Mouse (Mus musculus) spleen, adult 2 months (tissue): ENCODE measurements around the gene 2410131K14Rik. TPM values are rescaled to one million over a fixed set of nuclear protein-coding genes. Genes with fewer than 3 reads are reported as not detected.

Experiments used
- DNase-seq, 2 experiments: peaks; one replicate each; pipeline versions ENCODE4 v3.0.0 to v3.0.0-alpha.2; 2012 to 2021; ENCODE audit warnings: low spot score in 2 of 2, low read depth in 1 of 2
- H3K27ac ChIP-seq: fragments of 200-500 bp; 2 replicates; pipeline ENCODE4 v1.5.1; 2012; ENCODE audit warnings: low read length, inconsistent platforms; ENCODE audit not compliant: insufficient read depth
- H3K27me3 ChIP-seq: fragments of 200-500 bp; 2 replicates; pipeline ENCODE4 v1.6.1; 2012; ENCODE audit warnings: mild to moderate bottlenecking, moderate library complexity, low read length, inconsistent platforms; ENCODE audit not compliant: control insufficient read depth, insufficient read depth
- H3K36me3 ChIP-seq: fragments of 200-500 bp; 2 replicates; pipeline ENCODE4 v1.6.1; 2012; ENCODE audit warnings: mild to moderate bottlenecking, low read length, inconsistent platforms; ENCODE audit not compliant: control insufficient read depth, insufficient read depth
- H3K4me1 ChIP-seq: fragments of 200-500 bp; 2 replicates; pipeline ENCODE4 v1.6.1; 2011; ENCODE audit warnings: inconsistent platforms; ENCODE audit not compliant: control insufficient read depth, insufficient read depth, insufficient read length
- H3K4me3 ChIP-seq: fragments of 200-500 bp; 2 replicates; pipeline ENCODE4 v1.5.1; 2011; ENCODE audit warnings: mild to moderate bottlenecking, inconsistent platforms; ENCODE audit not compliant: insufficient read depth, insufficient read length; ENCODE audit errors: extremely low read depth
- CTCF ChIP-seq: fragments of 200-500 bp; IDR thresholded peaks from 2 replicates; pipeline ENCODE4 v1.5.1; 2011; ENCODE audit warnings: mild to moderate bottlenecking, inconsistent platforms; ENCODE audit not compliant: insufficient read depth, insufficient read length, insufficient replicate concordance; ENCODE audit errors: extremely low read depth
- POLR2A ChIP-seq: fragments of 200-500 bp; IDR thresholded peaks from 2 replicates; pipeline ENCODE4 v1.6.1; 2011; ENCODE audit warnings: low read depth, low read length, inconsistent platforms
- WGBS: fragments of 180-500 bp; shearing (Covaris S2); methylation state at CpG from one replicate; pipeline ENCODE4 v1.1.7; 2018; 5-methylcytosine and 5-hydroxymethylcytosine counted together
- polyA plus RNA-seq: library from polyadenylated mRNA; depleted of rRNA; stranded (reverse); fragments of >200 nt; gene quantifications from 2 replicates; pipeline ENCODE4 v1.2.3, GENCODE M21; 2012; rRNA removed

2410131K14Rik gene
- 5.7 and 6.1 TPM in 2 replicates for polyA plus RNA-seq

DNA sequence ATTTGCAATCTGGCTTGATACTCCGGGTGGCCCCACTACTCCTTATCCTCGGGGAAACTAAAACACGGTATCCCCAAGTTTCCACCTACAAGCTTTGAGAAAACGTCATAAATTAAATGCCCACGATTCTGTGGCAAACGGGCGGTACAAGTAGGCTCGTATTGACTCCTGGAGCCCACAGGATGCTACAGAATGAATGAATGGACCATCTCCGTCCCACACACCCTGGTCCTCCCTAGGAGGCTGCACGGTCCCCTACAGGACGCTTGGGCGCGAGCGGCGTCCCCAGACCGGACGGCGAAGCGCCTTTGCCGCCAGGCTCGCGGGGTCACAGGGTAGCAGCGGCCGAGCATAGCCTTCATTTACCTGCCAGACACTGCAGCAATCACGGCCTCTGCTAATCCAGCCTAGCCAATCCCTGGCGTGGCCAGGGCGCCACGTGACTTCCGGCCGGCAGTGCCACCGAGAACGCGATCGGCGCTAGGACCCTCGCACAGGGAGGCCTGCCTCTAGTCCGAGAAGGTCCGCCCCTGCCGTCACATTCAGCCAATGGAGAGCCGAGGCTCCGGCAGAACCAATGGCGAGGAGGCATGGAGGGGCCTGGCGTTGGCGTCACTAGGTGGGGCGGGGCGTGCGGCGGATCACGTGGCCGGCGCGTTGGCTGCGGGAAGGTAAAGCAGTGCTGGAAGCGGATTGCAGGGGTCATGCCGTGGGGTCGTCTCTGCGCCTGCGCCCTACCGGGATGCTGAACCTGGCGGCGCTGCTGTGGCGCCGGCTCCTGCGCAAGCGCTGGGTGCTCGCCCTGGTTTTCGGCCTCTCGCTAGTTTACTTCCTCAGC, at the start of gene 2410131K14Rik, which contains the start of gene Rnft2:
Gene 2410131K14Rik, plus strand, starts transcription at position 622 of the 838 bp plus-strand sequence.
Gene Rnft2, minus strand, starts transcription at position 511 of the 838 bp plus-strand sequence.
- DNase-seq, result peak; percentile 97 to 100
- under 1% methylated on average over 68 of the region's 68 CpGs for WGBS

GRCm38 (mm10) chr5:118197421-118197820, 47.6 kb upstream of the 2410131K14Rik start:
- Histone ChIP-seq H3K27ac (no peak overlapping the region), H3K27me3 (no peaks in the 10 kb centered on the region), H3K36me3 (no peaks in the 10 kb centered on the region), H3K4me1 (no peaks in the 10 kb centered on the region), H3K4me3 (no peak overlapping the region)
- no peak for DNase-seq
- 80% methylated on average over 13 of the region's 13 CpGs for WGBS
- TF ChIP-seq CTCF (no peak), POLR2A (no peak)

More for the DNA sequence above, at the start of gene 2410131K14Rik, which contains the start of gene Rnft2:
- peak within 1 kb of the TSS; percentile 71 for H3K4me3 ChIP-seq
- no peaks in the 10 kb centered on the region for H3K36me3 ChIP-seq
- peak; percentile 44; the same call in 1 of the 2 replicates for TF ChIP-seq POLR2A
- no peak for TF ChIP-seq CTCF
- no peaks in the 10 kb centered on the region for H3K27me3 ChIP-seq
- H3K27ac ChIP-seq, result peak within 1 kb of the TSS; percentile 16; the same call in 1 of the 2 replicates
- H3K4me1 ChIP-seq, result peaks cover 6% of the 10 kb centered on the region; the same call in 1 of the 2 replicates

GRCm38 (mm10) chr5:118199670-118200069, 45.4 kb upstream of the 2410131K14Rik start:
- no peak for DNase-seq
- WGBS, result 68% methylated on average over 5 of the region's 5 CpGs
- TF ChIP-seq CTCF, result no peak
- TF ChIP-seq POLR2A, result no peak
- H3K27me3 ChIP-seq, result no peaks in the 10 kb centered on the region
- no peaks in the 10 kb centered on the region for H3K36me3 ChIP-seq
- H3K4me1 ChIP-seq, result no peaks in the 10 kb centered on the region
- no peak overlapping the region for H3K27ac ChIP-seq
- no peak overlapping the region for H3K4me3 ChIP-seq

DNA sequence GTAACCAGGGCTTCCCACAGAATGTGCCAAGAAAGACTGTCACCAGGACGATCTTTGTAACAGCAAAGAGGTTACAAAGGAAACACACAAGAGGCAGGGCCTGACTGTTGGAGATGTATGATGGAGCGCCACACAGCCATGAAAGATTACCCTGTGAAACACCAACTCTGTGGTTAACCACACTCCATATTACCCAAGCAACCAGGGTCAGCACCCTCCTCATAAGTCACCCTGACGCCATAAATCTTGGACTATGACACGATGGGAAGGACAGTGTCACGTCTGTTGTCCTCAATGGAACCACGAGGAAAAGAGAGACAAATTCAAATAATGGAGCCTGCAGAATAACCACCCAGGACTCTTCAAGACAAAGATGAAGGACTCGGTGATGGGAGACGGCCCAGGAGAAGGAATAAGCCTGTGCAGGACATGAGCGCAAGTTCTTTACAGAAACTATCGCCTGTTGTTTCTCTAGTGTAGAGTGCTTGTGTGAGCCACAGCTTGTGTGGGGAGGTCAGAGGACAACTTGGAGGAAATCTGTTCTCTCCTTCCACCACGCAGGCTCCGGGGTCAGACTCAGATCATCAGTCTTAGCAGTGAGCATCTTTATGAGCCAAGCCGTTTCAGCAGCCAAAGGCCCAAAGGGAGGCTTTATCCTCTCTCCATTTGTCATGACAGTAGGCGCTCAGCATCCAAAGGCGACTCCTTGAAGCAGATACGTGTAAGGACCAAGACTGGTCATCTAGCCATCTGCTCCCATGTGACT, 40.2 kb upstream of the 2410131K14Rik start:
- no peak overlapping the region for H3K4me3 ChIP-seq
- no peaks in the 10 kb centered on the region for H3K27me3 ChIP-seq
- TF ChIP-seq POLR2A (no peak), CTCF (no peak)
- no peaks in the 10 kb centered on the region for H3K36me3 ChIP-seq
- no peak overlapping the region for H3K27ac ChIP-seq
- no peak for DNase-seq
- 43% methylated on average over 16 of the region's 16 CpGs for WGBS
- no peaks in the 10 kb centered on the region for H3K4me1 ChIP-seq

- Histone ChIP-seq H3K27me3 (no peaks in the 10 kb centered on the region), H3K27ac (no peak overlapping the region), H3K4me3 (no peak overlapping the region), H3K4me1 (no peaks in the 10 kb centered on the region), H3K36me3 (no peaks in the 10 kb centered on the region)
- 85% methylated on average over 8 of the region's 8 CpGs for WGBS
- DNase-seq, result no peak
- TF ChIP-seq POLR2A (no peak), CTCF (no peak)
These were observed 39.2 kb upstream of the 2410131K14Rik start for GRCm38 (mm10) chr5:118205852-118206251.

- DNase-seq, result no peak
- Histone ChIP-seq H3K36me3 (no peaks in the 10 kb centered on the region), H3K4me3 (no peak overlapping the region), H3K27ac (no peak overlapping the region), H3K27me3 (0 out of 2 replicates have a peak, but pooled peaks cover 2% of the 10 kb centered on the region), H3K4me1 (no peaks in the 10 kb centered on the region)
- WGBS, result 43% methylated on average over 5 of the region's 5 CpGs
- TF ChIP-seq CTCF, result no peak
- TF ChIP-seq POLR2A, result no peak
These were observed 31.0 kb upstream of the 2410131K14Rik start for GRCm38 (mm10) chr5:118214012-118214411.
